Mouse (Mus musculus) embryonic stem cell, embryonic (primary cell): ENCODE measurements around the gene Gpr25.

ENCODE experiments used
- CTCF ChIA-PET, 4 experiments: fragments of 300-600 bp in 2 of 4; fragments of 350-600 bp in 2 of 4; sonication (Branson Sonifier 250); formaldehyde crosslinking; loops; one replicate each; lab custom pipeline; 2022; ENCODE audit warnings: inconsistent platforms in 2 of 4; lab: Charles Lee
- POLR2A ChIA-PET, 4 experiments: fragments of 300-600 bp in 2 of 4; fragments of 350-600 bp in 2 of 4; sonication (Branson Sonifier 250); formaldehyde crosslinking; loops; one replicate each; lab custom pipeline; 2022; ENCODE audit warnings: antibody characterized with exemption in 4 of 4, inconsistent platforms in 1 of 4; lab: Charles Lee

Gpr25 gene

DNA sequence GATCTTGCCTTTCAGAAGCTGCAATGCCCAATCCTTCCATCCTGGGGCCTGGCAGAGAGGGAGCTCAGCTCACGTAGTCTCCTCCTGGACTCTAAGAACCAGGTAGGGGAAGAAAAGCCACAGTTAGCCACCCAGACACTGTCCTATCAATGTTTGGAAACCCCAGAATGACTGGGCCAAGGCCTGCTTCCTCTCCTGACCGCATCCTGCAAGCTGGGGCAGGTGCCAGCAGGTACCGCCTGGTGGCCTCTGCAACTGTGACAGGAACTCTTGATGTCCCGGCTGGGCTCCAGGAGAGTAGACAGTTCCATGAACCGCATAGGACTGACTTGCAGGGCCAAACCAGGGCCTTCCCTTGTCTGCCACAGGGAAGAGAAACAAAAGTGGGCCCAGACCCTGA is 13.3 kb downstream of the Gpr25 start:
- POLR2A ChIA-PET, result interaction anchor here in 1 of 4 experiments (1.3 kb wide), 1 partner anchor 219 kb away, joined by 3 read pairs; the partner anchor contains the start of gene Kif14
- CTCF ChIA-PET, result no interaction called here

DNA sequence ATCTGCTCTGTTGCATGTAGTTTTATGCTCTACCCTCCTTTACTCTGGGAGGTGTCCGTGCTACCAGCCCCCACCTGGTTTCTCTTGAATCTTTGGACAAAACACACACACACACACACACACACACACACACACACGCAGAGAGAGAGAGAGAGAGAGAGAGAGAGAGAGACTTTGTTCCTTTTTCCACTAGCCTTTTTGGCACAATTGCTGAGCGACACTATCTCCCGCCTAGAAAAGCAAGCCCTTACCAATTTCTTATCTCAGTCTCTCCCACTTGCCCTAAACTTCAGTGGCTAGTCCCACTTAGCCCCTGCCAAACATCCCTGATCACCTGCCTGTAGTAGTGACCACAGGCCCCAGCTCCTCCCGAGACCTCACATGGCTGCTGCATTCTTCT is 16.2 kb downstream of the Gpr25 start:
- POLR2A ChIA-PET, result no interaction called here
- CTCF ChIA-PET, result no interaction called here

DNA sequence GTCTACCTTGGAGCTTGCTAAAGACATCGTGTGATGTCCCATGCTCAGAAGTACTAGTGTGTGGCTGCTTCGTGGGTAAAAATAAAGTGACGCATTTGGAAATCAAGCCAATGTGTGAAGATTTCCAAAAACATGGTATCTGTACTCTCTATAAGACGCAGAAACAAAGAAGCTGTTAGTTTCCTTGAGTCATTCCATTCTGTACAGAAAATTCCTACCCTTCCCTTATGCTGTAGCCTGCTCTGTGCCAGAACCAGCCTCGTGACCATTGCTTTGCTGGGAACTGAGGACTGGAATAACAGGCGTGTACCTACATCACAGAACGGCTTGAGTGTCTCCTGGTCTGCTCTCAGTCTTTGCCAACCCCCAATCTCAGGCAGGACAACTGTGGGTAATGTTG is 18.9 kb downstream of the Gpr25 start:
- POLR2A ChIA-PET, result interaction anchor here in 2 of 4 experiments (0.7 to 1.2 kb wide), 3 partner anchors 9 to 13 kb away, joined by 3 to 6 read pairs (median 4); no protein-coding TSS in a partner anchor
- CTCF ChIA-PET, result no interaction called here

DNA sequence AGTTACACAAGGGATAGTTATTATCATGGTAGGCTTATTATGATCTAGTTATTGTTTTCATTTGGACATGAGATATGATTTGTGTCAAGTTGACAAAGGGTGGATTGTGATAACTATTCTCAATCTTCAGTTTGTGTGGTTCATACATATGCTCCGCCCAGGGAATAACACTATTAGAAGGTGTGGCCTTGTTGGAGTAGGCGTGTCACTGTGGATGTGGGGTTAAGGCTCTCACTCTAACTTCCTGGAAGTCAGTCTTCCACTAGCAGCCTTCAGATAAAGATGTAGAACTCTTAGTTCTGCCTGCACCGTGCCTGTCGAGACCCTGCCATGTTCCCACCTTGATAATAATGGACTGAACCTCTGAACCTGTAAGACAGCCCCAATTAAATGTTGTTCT is 22.2 kb downstream of the Gpr25 start:
- POLR2A ChIA-PET, result no interaction called here

DNA sequence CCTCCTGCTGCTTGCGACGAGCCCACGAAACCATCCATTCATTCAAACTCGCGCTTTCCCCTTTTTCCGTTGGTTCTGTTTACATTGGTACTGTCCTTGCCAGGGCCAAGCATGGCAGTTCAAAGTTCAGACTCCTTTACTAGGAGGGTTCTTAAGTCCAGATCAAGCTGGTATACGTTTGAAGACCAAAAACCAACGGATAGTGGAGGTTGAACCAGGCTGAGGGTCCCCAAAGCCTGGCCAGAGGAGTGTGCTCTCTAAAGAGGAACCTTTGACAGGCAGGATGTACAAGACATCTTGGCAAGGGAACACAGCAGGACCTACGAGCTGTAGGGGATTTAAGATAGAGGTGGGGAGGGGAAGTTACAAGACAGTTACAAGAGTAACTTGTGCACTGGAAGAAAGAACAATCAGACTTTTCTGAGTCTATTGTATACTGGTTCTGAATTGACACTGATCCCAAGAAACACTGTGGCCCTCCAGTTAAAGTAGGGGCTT is 26.0 kb downstream of the Gpr25 start:
- CTCF ChIA-PET, result no interaction called here
- POLR2A ChIA-PET, result interaction anchor here in 1 of 4 experiments (0.6 kb wide), 1 partner anchor 19 kb away, joined by 4 read pairs; no protein-coding TSS in a partner anchor

More for the DNA sequence above, 22.2 kb downstream of the Gpr25 start:
- CTCF ChIA-PET, result no interaction called here

DNA sequence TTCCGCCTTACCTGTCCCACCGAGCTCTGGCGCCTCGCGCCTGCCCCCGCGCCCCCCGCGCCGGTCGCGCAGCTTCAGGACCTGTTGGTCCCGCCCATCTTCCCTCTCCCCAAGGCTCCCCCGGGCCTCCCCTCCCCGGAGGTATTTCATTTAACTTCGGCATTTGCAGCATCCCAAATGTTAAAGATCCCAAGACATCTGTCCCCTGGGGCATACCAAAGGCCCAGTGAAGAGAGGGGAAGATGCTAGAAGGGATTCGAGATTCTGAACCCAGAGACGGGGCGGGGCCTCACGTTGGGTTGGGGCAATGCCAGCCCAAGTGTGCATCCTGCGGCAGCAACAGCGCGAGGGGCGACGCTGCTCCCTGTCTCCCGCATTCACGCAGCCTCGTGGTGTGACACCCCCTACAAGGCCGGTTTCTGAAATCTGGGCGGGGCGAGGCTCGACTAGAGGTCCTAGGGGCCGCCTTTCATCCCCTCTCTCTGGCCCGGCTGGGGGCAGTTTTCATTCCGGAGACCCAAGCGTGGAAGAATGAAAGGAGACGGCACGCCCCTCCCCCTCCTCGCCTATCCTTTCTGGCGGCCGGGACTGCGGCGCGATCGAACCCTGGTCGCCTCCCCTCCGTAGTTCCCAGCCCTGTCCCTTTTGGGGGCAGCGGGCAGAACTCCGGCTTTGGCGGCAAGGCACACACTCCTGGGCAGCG is 26.6 kb downstream of the Gpr25 start, which contains the start of gene Inava:
TSS of gene Inava (minus strand) at position 373 of the 703 bp plus-strand sequence.
- POLR2A ChIA-PET, result interaction anchor here in 3 of 4 experiments (0.6 to 1.9 kb wide), 18 partner anchors 10 to 265 kb away, joined by 3 to 8 read pairs (median 4); partner anchors contain the start of genes Ddx59 (in 2 of the 3), Gpr25 (in 1 of the 3), Kif14 (in 1 of the 3) and Mroh3 (in 1 of the 3)
- CTCF ChIA-PET, result interaction anchor here in 1 of 4 experiments (0.5 to 0.7 kb wide), 4 partner anchors 24 to 161 kb away, joined by 3 to 6 read pairs (median 4); no protein-coding TSS in a partner anchor

DNA sequence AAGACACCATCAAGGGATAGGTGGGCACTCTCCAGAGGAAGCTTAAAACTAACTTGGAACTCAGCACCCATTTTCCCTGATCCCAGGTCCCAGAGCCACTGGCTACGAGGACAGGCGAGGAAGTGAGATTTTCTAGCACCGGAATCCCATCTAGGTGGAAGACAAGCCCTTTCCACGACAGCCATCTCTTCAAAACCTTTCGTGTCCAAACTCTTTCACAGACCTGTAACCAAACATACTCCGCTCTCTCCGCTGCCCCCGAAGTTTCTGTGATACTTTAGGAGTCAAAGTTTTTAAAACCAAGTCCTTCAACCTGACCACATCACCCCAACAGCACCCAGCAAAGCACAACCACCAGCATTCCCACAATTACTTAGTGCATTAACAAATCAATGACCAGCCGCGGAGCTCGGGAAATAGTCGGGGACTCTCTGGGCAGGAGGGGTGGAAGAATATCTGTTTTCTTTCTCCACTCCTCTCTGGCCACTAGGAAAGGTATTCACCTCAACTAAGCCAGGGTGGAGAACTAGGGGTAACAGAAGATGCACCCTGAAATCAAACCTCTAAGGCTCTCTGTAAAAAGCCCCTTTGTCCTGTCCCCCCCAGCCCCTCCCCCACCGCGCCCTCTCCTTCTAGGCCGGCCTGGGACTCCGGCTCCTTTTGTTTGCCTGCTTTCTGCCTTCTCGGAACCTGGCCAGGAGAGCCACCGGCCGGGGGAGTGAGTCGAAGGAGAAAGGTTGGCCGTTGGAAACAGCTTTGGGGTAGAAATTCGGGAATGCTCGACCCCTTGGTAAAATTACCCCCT is 27.5 kb downstream of the Gpr25 start:
- ChIA-PET POLR2A (interaction anchor here (0.6 to 2.3 kb wide), 25 partner anchors 9 to 926 kb away, joined by 3 to 8 read pairs (median 3); partner anchors contain the start of genes Ddx59 (in 2 of the 4), Mroh3 (in 2 of the 4), Gpr25 (in 1 of the 4) and Kif14 (in 1 of the 4)), CTCF (interaction anchor here in 2 of 4 experiments (0.5 to 1.9 kb wide), 6 partner anchors 18 to 160 kb away, joined by 3 to 7 read pairs (median 4); partner anchors contain the start of gene Mroh3 (in 1 of the 2))

DNA sequence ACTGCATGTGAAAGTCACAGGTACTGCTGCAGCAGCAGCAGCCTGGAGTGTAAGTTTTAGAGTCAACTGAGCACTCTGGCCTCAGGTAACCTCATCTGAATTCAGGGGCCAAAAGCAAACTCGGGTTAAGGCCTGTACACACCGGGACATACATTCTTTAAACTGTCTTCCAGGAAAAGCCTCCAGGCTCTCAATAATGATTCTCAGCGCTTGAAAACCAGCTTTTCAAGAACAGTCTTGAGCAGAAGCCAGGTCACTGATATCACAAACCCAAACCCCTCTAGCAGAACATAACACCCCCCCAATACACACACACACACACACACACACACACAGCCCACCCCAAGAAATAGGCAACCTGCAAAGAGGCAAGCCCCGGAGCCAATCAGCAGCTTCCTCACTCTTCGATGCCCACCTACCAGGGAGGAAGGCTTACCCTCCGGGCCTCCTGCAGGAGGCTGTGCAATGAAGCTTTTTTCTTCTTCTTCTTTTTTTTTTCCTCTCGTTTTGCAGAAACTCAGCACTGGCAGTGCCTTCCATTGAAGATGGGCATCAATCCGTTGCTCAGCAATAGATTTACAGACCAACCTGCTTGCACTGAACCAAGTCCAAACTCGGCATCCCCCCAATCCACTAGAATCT is 28.3 kb downstream of the Gpr25 start:
- ChIA-PET POLR2A (interaction anchor here (0.6 to 2.3 kb wide), 24 partner anchors 8 to 927 kb away, joined by 3 to 8 read pairs (median 4); partner anchors contain the start of genes Ddx59 (in 2 of the 4), Gpr25 (in 1 of the 4), Kif14 (in 1 of the 4) and Mroh3 (in 1 of the 4)), CTCF (interaction anchor here in 2 of 4 experiments (0.7 to 1.9 kb wide), 4 partner anchors 17 to 320 kb away, joined by 3 to 8 read pairs (median 4); partner anchors contain the start of gene Mroh3 (in 1 of the 2))

DNA sequence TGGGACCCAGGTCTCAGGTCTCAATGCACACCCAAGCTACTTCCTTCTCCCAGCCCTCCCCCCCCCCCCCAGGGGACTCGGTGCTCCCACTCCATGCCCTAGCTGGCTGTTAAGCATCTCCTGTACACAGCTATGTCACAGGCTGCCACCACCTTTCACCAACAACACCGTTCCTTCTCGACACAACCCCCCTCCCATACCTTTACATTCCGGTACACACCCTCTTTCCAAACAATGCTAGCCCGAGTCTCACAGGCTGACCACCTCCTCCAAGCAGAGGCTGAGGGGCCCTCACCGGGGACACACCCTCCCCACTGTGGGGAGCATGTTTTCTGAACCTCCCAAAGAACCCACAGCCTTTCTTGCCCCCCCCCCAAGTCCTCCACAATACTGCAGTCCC is 29.1 kb downstream of the Gpr25 start:
- ChIA-PET CTCF (interaction anchor here in 3 of 4 experiments (0.6 to 1.9 kb wide), 6 partner anchors 16 to 155 kb away, joined by 4 to 8 read pairs (median 6); no protein-coding TSS in a partner anchor), POLR2A (interaction anchor here in 3 of 4 experiments (0.6 to 2.8 kb wide), 14 partner anchors 8 to 195 kb away, joined by 3 to 11 read pairs (median 4); partner anchors contain the start of genes Ddx59 (in 1 of the 3) and Mroh3 (in 1 of the 3))

DNA sequence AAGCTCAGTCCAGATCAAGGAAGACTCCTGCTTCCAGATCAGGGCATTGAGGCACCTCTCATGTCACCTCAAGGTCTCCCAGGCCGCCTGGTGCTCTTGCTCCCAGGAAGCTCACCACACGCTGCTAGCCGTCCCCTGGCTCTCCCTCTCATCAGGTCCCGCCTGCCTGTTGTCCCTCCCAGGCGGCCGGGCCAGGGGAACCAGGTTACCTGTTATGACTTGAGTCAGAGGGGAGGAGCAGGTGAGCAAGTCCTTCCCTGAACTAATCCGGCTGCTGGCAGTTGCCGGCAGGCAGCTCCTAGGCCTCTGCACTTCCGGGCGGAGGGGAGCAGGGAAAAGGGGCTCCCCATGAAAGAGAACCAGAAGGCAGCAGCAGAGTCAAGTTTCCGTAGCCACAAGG is 30.5 kb downstream of the Gpr25 start:
- ChIA-PET POLR2A (interaction anchor here in 3 of 4 experiments (0.5 to 2.8 kb wide), 8 partner anchors 10 to 472 kb away, joined by 3 to 11 read pairs (median 4); partner anchors contain the start of gene Ddx59 (in 1 of the 3)), CTCF (interaction anchor here in 2 of 4 experiments (0.8 to 1.8 kb wide), 5 partner anchors 17 to 295 kb away, joined by 3 to 7 read pairs (median 3); partner anchors contain the start of gene Mroh3 (in 2 of the 2))

DNA sequence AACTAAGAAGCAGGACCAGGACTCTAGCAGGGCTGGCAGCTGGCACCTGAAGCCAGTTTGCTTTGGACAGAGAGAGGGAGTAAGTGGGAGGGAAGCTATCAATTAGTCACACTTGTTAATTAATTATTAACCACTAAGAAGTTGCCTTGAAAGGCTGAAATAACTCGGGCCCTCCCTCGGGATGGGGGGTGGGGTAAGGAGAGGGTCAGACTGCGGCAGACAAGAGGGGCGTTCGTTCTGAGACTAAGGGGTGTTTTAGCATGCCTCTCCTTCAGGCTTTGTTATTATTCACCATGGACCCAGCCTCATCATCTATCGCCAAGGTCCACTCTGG is 31.7 kb downstream of the Gpr25 start:
- POLR2A ChIA-PET, result interaction anchor here in 3 of 4 experiments (0.7 to 2.8 kb wide), 10 partner anchors 8 to 1036 kb away, joined by 3 to 11 read pairs (median 4); partner anchors contain the start of gene Ddx59 (in 1 of the 3)
- CTCF ChIA-PET, result interaction anchor here in 1 of 4 experiments (1.0 to 1.2 kb wide), 2 partner anchors 59 to 178 kb away, joined by 3 read pairs; no protein-coding TSS in a partner anchor

DNA sequence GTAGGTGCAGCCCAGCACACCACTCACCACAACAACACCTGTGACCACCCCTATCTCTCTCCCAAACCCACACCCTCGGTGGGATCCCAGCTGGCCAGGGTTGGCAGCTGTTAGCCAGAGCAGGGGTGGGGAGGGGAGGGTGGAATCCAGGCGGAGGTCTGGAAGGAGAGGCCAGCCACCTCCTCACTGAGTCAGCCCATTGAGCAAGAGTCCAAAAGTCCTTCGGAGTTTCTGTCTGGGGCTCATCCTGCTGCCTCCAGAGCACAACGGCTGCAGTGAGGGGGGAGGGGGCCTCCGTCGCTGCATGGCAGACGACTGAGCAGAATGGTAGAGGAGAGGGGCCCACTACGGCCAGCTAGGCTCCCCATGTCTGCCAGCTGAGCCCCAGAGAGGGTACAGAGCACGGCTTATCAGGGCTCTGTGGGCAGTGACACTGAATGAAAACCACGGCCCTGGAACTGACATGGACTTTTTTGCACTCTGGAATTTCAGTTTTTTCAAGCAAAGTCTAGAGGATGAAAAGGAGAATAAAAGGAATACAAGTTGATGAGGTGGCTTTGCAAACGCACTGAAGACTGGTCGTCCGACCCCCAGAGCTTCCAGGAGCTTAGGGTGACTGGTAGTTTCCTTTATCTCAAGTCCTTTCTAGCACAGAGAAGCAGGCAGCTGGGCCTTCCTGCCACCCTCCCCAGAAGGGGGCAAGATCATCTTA is 32.2 kb downstream of the Gpr25 start:
- POLR2A ChIA-PET, result interaction anchor here in 3 of 4 experiments (0.6 to 2.1 kb wide), 8 partner anchors 8 to 596 kb away, joined by 3 to 5 read pairs (median 3); partner anchors contain the start of gene Ddx59 (in 1 of the 3)
- CTCF ChIA-PET, result interaction anchor here in 1 of 4 experiments (1.0 kb wide), 1 partner anchor 177 kb away, joined by 3 read pairs; no protein-coding TSS in a partner anchor

DNA sequence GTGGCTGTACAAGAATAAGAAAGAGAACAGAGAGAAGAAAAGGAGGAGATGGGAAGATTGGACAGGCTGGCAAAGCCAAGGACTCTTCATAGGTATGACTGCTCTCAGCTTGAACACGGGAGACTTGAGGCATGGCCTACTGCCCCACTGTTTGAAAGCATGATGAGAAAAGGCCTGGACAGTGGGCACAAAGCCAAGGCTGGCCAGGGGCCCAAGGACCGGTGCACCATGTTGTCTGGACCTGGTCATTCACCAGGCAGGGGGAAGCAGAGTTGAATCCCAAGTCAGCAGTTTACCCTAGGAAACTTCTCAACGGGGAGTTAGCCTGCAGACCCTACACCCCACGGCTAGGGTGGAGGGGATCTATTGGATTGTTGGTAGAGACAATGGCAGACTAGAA is 32.8 kb downstream of the Gpr25 start:
- ChIA-PET CTCF (interaction anchor here in 1 of 4 experiments (1.0 kb wide), 1 partner anchor 176 kb away, joined by 3 read pairs; no protein-coding TSS in a partner anchor), POLR2A (interaction anchor here in 1 of 4 experiments (0.6 to 1.9 kb wide), 3 partner anchors 68 to 595 kb away, joined by 3 to 5 read pairs (median 3); no protein-coding TSS in a partner anchor)

DNA sequence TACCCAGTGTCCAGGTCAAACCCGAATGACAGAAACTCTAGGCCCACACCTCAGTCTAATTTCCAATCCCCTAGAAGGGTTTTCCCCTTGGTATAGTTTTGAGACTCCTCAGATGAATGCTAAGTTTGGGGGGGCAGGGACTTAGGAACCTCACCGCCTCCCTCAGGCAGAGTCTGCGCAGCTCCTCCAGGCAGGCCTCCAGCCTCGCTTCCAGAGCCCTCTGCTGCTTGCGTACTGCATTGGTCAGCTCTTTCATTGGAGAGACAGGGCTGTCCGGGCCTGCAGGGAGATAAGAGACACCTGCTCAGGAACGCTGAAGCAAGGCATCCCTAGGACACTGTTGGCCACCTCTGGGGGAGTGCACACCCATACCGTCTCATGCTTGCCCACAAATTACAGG is 34.0 kb downstream of the Gpr25 start:
- ChIA-PET CTCF (no interaction called here), POLR2A (interaction anchor here in 1 of 4 experiments (1.1 to 2.5 kb wide), 2 partner anchors 11 to 84 kb away, joined by 3 to 10 read pairs; no protein-coding TSS in a partner anchor)

DNA sequence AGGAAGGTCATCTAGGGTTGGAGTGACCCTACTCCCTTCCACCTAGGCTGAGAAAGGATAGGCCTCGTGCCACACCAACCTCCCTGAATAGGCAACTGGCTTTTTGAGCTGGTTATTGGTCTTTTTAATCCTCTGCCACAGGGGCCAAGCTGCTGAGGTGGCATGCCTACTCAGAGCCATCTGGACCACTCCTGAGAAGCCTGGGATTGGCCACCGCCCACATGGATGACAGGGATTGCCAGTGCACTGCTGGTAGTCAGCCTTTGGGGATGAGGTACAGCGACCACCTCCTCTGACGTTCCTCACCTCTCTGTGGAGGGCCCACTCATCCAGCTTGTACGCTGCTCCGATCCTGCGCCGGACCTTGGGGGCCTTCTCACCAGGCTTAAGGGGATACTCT is 34.8 kb downstream of the Gpr25 start:
- ChIA-PET POLR2A (interaction anchor here in 2 of 4 experiments (1.0 to 2.5 kb wide), 4 partner anchors 10 to 83 kb away, joined by 3 to 10 read pairs (median 3); no protein-coding TSS in a partner anchor), CTCF (interaction anchor here in 2 of 4 experiments (0.5 to 1.1 kb wide), 2 partner anchors 13 to 175 kb away, joined by 3 to 4 read pairs; partner anchors contain the start of gene Mroh3 (in 1 of the 2))
